In the genomic region with DNA sequence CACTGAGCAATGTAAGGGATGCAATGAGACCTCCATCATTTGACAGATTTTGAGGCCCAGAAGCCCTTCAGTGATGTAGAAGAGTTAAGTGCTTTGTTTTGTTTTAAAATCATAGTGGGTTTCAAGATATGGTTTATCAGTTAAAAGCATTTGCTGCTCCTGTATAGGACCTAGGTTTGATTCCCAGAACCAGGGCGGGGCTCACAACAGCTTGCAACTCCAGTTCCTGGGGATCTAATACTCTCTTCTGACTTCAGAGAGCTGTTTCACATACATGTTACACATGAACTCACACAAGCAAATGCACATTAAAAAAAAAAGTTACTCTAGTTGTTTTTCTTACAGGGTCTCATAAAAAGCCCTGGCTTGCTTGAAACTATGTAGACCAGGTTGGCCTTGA, we compare ENCODE assay signal across 11 mouse cellular contexts.
"Had no signal": no experiment of that assay in that cellular context is flagged by ENCODE, and none has a peak within 500 bp of the region (broad histone marks: within the 10 kb centered on the region; RNA-seq: fewer than 3 reads in every experiment).

No protein-coding gene starts in this region.

- H3K9ac ChIP-seq: limb, embryonic 15.5 days; midbrain, embryonic 13.5 days; neural tube, embryonic 15.5 days had no signal

- H3K4me3 ChIP-seq: limb, embryonic 15.5 days; midbrain, embryonic 13.5 days; neural tube, embryonic 15.5 days had no signal

- H3K27me3 ChIP-seq: limb, embryonic 15.5 days; midbrain, embryonic 13.5 days; neural tube, embryonic 15.5 days had no signal

- H3K4me2 ChIP-seq: limb, embryonic 15.5 days; midbrain, embryonic 13.5 days; neural tube, embryonic 15.5 days had no signal

- H3K27ac ChIP-seq: limb, embryonic 15.5 days; midbrain, embryonic 13.5 days; neural tube, embryonic 15.5 days; stomach, postnatal 0 days had no signal

- H3K4me1 ChIP-seq: limb, embryonic 15.5 days; midbrain, embryonic 13.5 days; neural tube, embryonic 15.5 days had no signal

- H3K9me3 ChIP-seq: limb, embryonic 15.5 days; midbrain, embryonic 13.5 days; neural tube, embryonic 15.5 days had no signal

- DNase-seq: kidney, adult 8-10 months; kidney, postnatal 25 days; layer of hippocampus, adult 9-11 months; layer of hippocampus, postnatal 36 days; lung, adult 18-20 months; right cerebral cortex, adult 18-20 months; right cerebral cortex, postnatal 25 days had no signal

- ATAC-seq: midbrain, embryonic 13.5 days had no signal
